Mouse (Mus musculus) small intestine, adult 2 months (tissue): Measurements from ENCODE around the gene Rufy4.

Source experiments
- CTCF ChIP-seq: fragments of 200-500 bp; IDR thresholded peaks from 2 replicates; pipeline ENCODE4 v1.5.1; 2012; ENCODE audit warnings: low read depth, mild to moderate bottlenecking, control low read depth, inconsistent platforms, low read length, moderate library complexity, mixed read lengths; ENCODE audit not compliant: insufficient replicate concordance, insufficient read length; ENCODE audit errors: extremely low read depth
- POLR2A ChIP-seq: fragments of 200-500 bp; IDR thresholded peaks from 2 replicates; pipeline ENCODE4 v1.6.1; 2012; ENCODE audit warnings: low read depth, mild to moderate bottlenecking, control low read depth, inconsistent platforms, low read length, moderate library complexity

- TF ChIP-seq POLR2A (no peak), CTCF (no peak)
Measured at GRCm38 (mm10) chr1:74123215-74123614, 2.1 kb upstream of the Rufy4 start.
